Mouse (Mus musculus): ENCODE results near the gene Col25a1. TPM values are rescaled to one million over a fixed set of nuclear protein-coding genes. Genes with fewer than 3 reads are reported as not detected.

The Col25a1 gene
- polyA plus RNA-seq, 1 experiment: 3.7 TPM

DNA sequence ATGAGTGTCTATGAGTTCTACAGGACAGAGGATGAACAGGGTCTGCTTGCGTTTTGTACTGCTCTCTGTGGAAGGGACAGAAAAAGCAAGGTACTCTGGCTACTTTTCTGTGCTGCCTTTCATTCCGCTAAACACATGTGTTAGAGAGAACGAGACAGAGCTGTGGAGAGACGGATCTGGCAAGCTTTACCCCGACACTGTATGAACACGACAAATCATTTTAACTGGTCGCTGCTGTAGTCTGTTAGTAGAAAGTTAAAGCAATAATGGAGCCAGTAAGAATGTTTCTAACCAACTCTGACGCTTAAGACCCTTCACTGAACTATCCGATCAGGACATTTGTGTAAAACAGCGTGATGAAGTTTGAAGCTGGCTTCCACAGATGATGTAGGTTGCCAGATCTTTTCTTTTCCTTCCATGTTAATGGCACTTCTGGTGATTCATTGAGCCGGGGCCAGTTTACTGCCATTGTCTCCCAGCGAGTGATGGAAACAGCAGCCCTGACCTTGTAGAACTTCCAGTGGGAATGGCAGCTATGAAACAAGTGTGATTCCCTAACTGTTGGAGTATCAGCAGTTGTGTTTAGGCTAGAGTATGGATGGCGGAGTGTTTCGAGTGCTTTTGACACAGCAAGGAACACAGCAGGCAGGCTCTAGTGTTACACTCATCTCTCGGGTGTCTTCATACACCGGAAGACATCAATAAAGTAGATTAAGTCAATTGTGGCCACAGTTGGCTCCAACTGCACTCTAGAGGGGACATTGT is 437.2 kb downstream of the Col25a1 start:
- no peaks in the 10 kb centered on the region for H3K27me3 ChIP-seq (ENCODE audit: control insufficient read depth, insufficient read depth, low read length)
- WGBS: 63% methylated on average over 16 of the region's 16 CpGs
- no peak for DNase-seq
- no peak overlapping the region for H3K27ac ChIP-seq (ENCODE audit: insufficient read depth, low read length)
- no peaks in the 10 kb centered on the region for H3K4me1 ChIP-seq (ENCODE audit: control insufficient read depth, insufficient read depth, low read length)
- TF ChIP-seq CTCF (IDR thresholded peaks at IDR 0.05; ENCODE audit: borderline replicate concordance, insufficient read depth, low read depth, low read length): no peak
- TF ChIP-seq POLR2A (IDR thresholded peaks at IDR 0.05; ENCODE audit: borderline replicate concordance, insufficient read depth, low read length): no peak
- no peak overlapping the region for H3K4me3 ChIP-seq (replicated peaks; ENCODE audit: insufficient read depth, low read depth, low read length)

DNA sequence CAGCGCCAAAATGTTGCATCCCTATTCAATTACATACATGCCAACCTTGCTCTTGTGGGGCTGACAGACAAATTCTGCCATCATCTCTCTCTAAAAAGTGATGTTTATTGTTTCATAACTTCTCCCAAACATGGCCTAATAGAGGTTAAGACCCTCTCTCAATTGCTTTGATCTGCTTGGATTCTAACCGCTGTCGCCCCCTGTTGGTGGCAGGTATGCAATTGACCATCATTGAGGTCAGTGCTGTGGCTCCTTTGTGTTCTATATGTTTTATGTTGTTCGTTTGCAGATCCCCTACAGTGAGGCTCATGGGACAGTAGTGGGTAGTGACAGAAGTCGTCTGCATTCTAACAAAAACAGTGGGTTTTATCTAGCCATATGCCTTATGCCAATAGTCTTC is 441.9 kb downstream of the Col25a1 start:
- WGBS: 67% methylated on average over 5 of the region's 5 CpGs
- Histone ChIP-seq H3K27me3 (ENCODE audit: control insufficient read depth, insufficient read depth, low read length) (no peaks in the 10 kb centered on the region), H3K4me1 (ENCODE audit: control insufficient read depth, insufficient read depth, low read length) (no peaks in the 10 kb centered on the region), H3K27ac (ENCODE audit: insufficient read depth, low read length) (no peak overlapping the region), H3K4me3 (replicated peaks; ENCODE audit: insufficient read depth, low read depth, low read length) (no peak overlapping the region)
- no peak for DNase-seq
- no peak for TF ChIP-seq POLR2A (IDR thresholded peaks at IDR 0.05; ENCODE audit: borderline replicate concordance, insufficient read depth, low read length)
- no peak for TF ChIP-seq CTCF (IDR thresholded peaks at IDR 0.05; ENCODE audit: borderline replicate concordance, insufficient read depth, low read depth, low read length)

DNA sequence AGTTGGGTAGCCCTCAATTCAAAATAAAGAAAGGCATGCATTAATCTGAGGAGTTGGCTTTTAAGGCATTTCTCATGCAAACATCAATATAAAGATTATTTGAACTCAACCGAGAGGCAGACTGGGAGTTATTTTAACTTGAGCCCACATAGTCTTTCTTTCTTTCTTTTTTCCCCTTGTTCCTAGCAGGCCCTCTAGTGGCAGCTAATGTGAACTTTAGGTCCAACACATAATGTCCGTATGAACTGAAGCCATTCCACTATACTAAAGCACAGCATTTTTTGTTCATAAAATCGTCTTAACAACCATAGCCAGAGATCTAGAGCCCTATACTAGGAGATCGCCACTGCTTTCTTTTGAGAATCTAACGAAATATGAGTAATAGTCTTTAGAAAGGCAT is 443.4 kb downstream of the Col25a1 start:
- WGBS: 20% methylated on average over 5 of the region's 5 CpGs
- no peak overlapping the region for H3K27ac ChIP-seq (ENCODE audit: insufficient read depth, low read length)
- TF ChIP-seq POLR2A (IDR thresholded peaks at IDR 0.05; ENCODE audit: borderline replicate concordance, insufficient read depth, low read length) (no peak), CTCF (IDR thresholded peaks at IDR 0.05; ENCODE audit: borderline replicate concordance, insufficient read depth, low read depth, low read length) (no peak)
- DNase-seq: peak in 1 of 2 experiments; percentile 5
- H3K4me3 ChIP-seq (replicated peaks; ENCODE audit: insufficient read depth, low read depth, low read length): no peak overlapping the region
- H3K4me1 ChIP-seq (ENCODE audit: control insufficient read depth, insufficient read depth, low read length): no peaks in the 10 kb centered on the region
- H3K27me3 ChIP-seq (ENCODE audit: control insufficient read depth, insufficient read depth, low read length): no peaks in the 10 kb centered on the region

DNA sequence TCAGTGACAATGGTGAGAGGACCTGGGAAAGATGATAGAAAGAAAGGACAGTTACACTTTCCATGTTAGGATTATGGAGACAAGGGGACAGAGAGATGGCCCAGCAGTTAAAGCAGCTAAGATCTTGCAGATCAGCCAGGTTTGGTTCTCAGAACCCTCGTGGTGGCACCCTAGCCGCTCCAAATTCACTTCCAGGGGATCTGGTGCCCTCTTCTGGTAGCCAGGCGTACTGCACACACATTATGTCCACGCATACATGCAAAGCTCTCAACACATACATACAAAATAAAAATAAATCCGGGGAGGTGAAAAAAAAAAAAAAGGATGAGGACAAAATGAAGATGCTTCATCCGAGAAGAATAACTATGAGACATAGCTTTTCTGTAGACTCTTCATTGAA is 445.4 kb downstream of the Col25a1 start:
- Histone ChIP-seq H3K4me3 (replicated peaks; ENCODE audit: insufficient read depth, low read depth, low read length) (no peak overlapping the region), H3K27me3 (ENCODE audit: control insufficient read depth, insufficient read depth, low read length) (no peaks in the 10 kb centered on the region), H3K4me1 (ENCODE audit: control insufficient read depth, insufficient read depth, low read length) (no peaks in the 10 kb centered on the region), H3K27ac (ENCODE audit: insufficient read depth, low read length) (no peak overlapping the region)
- no peak for DNase-seq
- TF ChIP-seq CTCF (IDR thresholded peaks at IDR 0.05; ENCODE audit: borderline replicate concordance, insufficient read depth, low read depth, low read length): peak; percentile 31; the same call in 1 of the 2 replicates
- no peak for TF ChIP-seq POLR2A (IDR thresholded peaks at IDR 0.05; ENCODE audit: borderline replicate concordance, insufficient read depth, low read length)
- WGBS: 68% methylated on average over 6 of the region's 6 CpGs

DNA sequence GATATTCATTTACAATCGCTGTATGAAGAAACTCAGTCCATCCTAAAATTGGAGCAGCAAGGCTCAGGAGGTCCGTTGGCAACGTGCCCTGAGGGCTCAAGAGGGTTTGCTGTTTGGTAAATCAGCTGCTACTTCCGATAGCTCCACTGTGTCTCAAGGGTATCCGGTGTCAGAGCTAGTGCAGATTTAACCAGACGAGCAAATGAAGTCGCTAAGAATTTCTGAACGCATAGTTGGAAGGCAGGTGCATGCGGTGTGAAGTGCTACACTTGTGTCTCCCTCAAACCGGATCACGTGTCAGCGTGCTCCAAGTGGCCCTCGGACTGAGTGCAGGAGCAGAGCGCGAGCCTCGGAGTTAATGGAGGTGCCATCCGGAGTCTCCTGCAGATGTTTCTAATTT is 448.2 kb downstream of the Col25a1 start:
- H3K27me3 ChIP-seq (ENCODE audit: control insufficient read depth, insufficient read depth, low read length): no peaks in the 10 kb centered on the region
- no peak for DNase-seq
- H3K4me1 ChIP-seq (ENCODE audit: control insufficient read depth, insufficient read depth, low read length): no peaks in the 10 kb centered on the region
- 30% methylated on average over 17 of the region's 17 CpGs for WGBS
- TF ChIP-seq POLR2A (IDR thresholded peaks at IDR 0.05; ENCODE audit: borderline replicate concordance, insufficient read depth, low read length) (no peak), CTCF (IDR thresholded peaks at IDR 0.05; ENCODE audit: borderline replicate concordance, insufficient read depth, low read depth, low read length) (no peak)
- no peak overlapping the region for H3K27ac ChIP-seq (ENCODE audit: insufficient read depth, low read length)
- no peak overlapping the region for H3K4me3 ChIP-seq (replicated peaks; ENCODE audit: insufficient read depth, low read depth, low read length)

DNA sequence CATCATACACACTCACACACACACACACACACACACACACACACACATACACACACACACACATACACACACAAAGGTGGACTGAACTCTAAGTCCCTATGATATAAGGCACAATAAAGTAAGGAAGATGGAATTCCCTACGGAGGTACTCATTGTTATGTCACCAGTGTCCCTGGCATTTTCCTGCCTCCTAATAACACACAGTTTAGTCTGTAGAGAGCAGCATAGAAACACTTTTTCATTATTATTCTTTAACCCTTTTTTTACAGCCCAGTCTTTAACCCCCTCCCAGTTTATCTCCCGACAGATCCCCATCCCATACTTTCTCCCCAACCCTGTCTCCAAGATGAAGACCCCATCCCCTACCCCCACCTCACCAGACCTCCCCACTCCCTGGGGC is 450.3 kb downstream of the Col25a1 start:
- 82% methylated on average over 2 of the region's 2 CpGs for WGBS
- TF ChIP-seq CTCF (IDR thresholded peaks at IDR 0.05; ENCODE audit: borderline replicate concordance, insufficient read depth, low read depth, low read length): no peak
- no peak for TF ChIP-seq POLR2A (IDR thresholded peaks at IDR 0.05; ENCODE audit: borderline replicate concordance, insufficient read depth, low read length)
- no peaks in the 10 kb centered on the region for H3K4me1 ChIP-seq (ENCODE audit: control insufficient read depth, insufficient read depth, low read length)
- no peak for DNase-seq
- H3K4me3 ChIP-seq (replicated peaks; ENCODE audit: insufficient read depth, low read depth, low read length): no peak overlapping the region
- no peaks in the 10 kb centered on the region for H3K27me3 ChIP-seq (ENCODE audit: control insufficient read depth, insufficient read depth, low read length)
- no peak overlapping the region for H3K27ac ChIP-seq (ENCODE audit: insufficient read depth, low read length)

DNA sequence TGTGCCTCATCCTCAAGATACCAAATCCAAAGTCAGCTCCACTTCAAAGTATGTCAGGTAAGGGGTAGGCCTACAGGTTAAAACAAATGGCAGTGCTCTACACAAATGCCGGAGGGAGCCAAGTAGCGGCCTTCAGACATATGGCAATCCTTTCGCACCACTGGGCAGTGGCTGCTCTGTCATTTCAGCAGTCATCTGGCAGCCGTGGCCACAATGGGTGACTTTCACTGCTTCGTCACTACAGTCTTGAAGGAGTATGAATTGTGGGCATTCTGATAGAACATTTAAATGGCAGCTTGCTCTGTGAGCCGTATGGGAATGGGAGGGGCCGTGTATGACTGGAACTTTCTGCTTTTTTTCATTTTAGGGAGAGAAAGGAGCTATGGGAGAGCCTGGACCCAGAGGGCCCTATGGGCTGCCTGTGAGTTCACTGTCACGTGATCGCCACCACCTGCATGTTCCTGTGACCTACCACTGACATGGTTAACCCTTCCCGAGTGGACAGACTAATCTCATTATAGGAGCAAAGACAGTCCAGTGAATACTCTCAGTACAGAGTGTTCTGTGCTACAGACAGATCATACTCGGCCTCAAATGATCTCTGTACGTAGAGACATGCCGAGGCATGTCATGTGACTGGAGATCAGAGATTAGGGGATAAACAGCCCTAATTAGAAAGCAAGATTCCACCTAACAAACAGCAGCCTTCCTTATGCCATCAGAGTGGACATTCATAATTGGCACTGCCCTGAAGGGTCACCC is 451.8 kb downstream of the Col25a1 start:
- Histone ChIP-seq H3K4me1 (ENCODE audit: control insufficient read depth, insufficient read depth, low read length) (no peaks in the 10 kb centered on the region), H3K27me3 (ENCODE audit: control insufficient read depth, insufficient read depth, low read length) (no peaks in the 10 kb centered on the region), H3K4me3 (replicated peaks; ENCODE audit: insufficient read depth, low read depth, low read length) (no peak overlapping the region), H3K27ac (ENCODE audit: insufficient read depth, low read length) (no peak overlapping the region)
- WGBS: 30% methylated on average over 13 of the region's 13 CpGs
- TF ChIP-seq POLR2A (IDR thresholded peaks at IDR 0.05; ENCODE audit: borderline replicate concordance, insufficient read depth, low read length) (no peak), CTCF (IDR thresholded peaks at IDR 0.05; ENCODE audit: borderline replicate concordance, insufficient read depth, low read depth, low read length) (no peak)
- no peak for DNase-seq

DNA sequence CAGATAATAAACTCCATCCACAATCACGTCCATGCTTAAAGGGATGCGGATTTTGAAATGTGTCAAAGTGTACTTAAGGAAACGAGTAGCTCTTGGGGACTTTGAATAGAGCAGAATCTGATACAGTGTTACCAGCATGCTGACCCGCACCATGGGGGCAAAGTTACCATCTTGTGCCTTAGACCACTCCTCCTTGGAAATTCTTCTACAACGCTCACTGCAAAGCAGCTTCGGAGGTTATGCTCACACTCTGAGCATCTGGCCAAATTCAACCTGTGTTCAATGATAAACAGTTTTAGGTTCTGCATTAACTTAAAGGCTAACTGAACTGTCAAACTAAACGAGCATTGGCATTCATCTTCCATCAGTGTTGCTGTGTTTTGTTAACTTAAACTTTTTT is 452.7 kb downstream of the Col25a1 start:
- Histone ChIP-seq H3K4me1 (ENCODE audit: control insufficient read depth, insufficient read depth, low read length) (no peaks in the 10 kb centered on the region), H3K27me3 (ENCODE audit: control insufficient read depth, insufficient read depth, low read length) (no peaks in the 10 kb centered on the region), H3K4me3 (replicated peaks; ENCODE audit: insufficient read depth, low read depth, low read length) (no peak overlapping the region), H3K27ac (ENCODE audit: insufficient read depth, low read length) (no peak overlapping the region)
- TF ChIP-seq POLR2A (IDR thresholded peaks at IDR 0.05; ENCODE audit: borderline replicate concordance, insufficient read depth, low read length) (no peak), CTCF (IDR thresholded peaks at IDR 0.05; ENCODE audit: borderline replicate concordance, insufficient read depth, low read depth, low read length) (no peak)
- DNase-seq: no peak
- WGBS: 89% methylated on average over 7 of the region's 7 CpGs
